Mouse (Mus musculus) MEL (cell line): ENCODE results near the gene Coro2b. TPM values are rescaled to one million over a fixed set of nuclear protein-coding genes. Genes with fewer than 3 reads are reported as not detected.

ENCODE experiments used
- DNase-seq: peaks from one replicate; pipeline ENCODE4 v3.0.0; 2011; ENCODE audit warnings: low read depth, low spot score
- H3K27ac ChIP-seq: 2 replicates; pipeline ENCODE4 v1.5.1; 2012; ENCODE audit warnings: low read depth, mild to moderate bottlenecking, control low read depth, low read length, moderate library complexity; ENCODE audit not compliant: control insufficient read depth
- H3K27me3 ChIP-seq, 2 experiments: fragments of 150-350 bp in 1 of 2; sonication (generic) in 1 of 2; 2 replicates each; pipeline ENCODE4 v1.6.1; 2012; ENCODE audit warnings: low read length in 2 of 2, mild to moderate bottlenecking in 2 of 2, improper control_type of control experiment in 1 of 2, moderate library complexity in 1 of 2; ENCODE audit not compliant: insufficient read depth in 2 of 2, control insufficient read depth in 1 of 2
- H3K36me3 ChIP-seq, 2 experiments: 2 replicates each; pipeline ENCODE4 v1.6.1; 2012 to 2014; ENCODE audit warnings: low read length in 2 of 2, improper control_type of control experiment in 1 of 2, inconsistent platforms in 1 of 2, mild to moderate bottlenecking in 1 of 2; ENCODE audit not compliant: insufficient read depth in 2 of 2, control insufficient read depth in 1 of 2
- H3K4me1 ChIP-seq, 2 experiments: fragments of 150-350 bp in 1 of 2; sonication (generic) in 1 of 2; 2 replicates each; pipeline ENCODE4 v1.6.1; 2012; ENCODE audit warnings: low read length in 2 of 2, improper control_type of control experiment in 1 of 2, mild to moderate bottlenecking in 1 of 2; ENCODE audit not compliant: insufficient read depth in 2 of 2, control insufficient read depth in 1 of 2
- H3K4me3 ChIP-seq, 2 experiments: fragments of 150-350 bp in 1 of 2; sonication (generic) in 1 of 2; 2 replicates each; pipeline ENCODE4 v1.5.1; 2012; ENCODE audit warnings: low read depth in 2 of 2, low read length in 2 of 2, mild to moderate bottlenecking in 2 of 2, moderate library complexity in 2 of 2, control low read depth in 1 of 2, improper control_type of control experiment in 1 of 2; ENCODE audit not compliant: control insufficient read depth in 1 of 2, insufficient read depth in 1 of 2
- H3K79me2 ChIP-seq: 2 replicates; pipeline ENCODE4 v1.6.1; 2012; ENCODE audit warnings: mild to moderate bottlenecking, low read length, moderate library complexity; ENCODE audit not compliant: control insufficient read depth, poor library complexity, insufficient read depth
- H3K9ac ChIP-seq: 2 replicates; pipeline ENCODE4 v1.6.1; 2012; ENCODE audit warnings: low read depth, mild to moderate bottlenecking, control low read depth, low read length, moderate library complexity; ENCODE audit not compliant: control insufficient read depth, poor library complexity, severe bottlenecking
- H3K9me3 ChIP-seq: fragments of 150-350 bp; sonication (generic); replicated peaks from 2 replicates; pipeline ENCODE4 v1.6.1; 2012; ENCODE audit warnings: mild to moderate bottlenecking, low read length, improper control_type of control experiment, moderate library complexity; ENCODE audit not compliant: insufficient read depth
- BHLHE40 ChIP-seq: IDR thresholded peaks from 2 replicates; pipeline ENCODE4 v1.6.1; 2012; ENCODE audit warnings: low read depth, mild to moderate bottlenecking, inconsistent platforms, low read length, improper control_type of control experiment, borderline replicate concordance
- CHD2 ChIP-seq: IDR thresholded peaks from 2 replicates; pipeline ENCODE4 v1.6.1; 2011; ENCODE audit warnings: low read length, improper control_type of control experiment
- CTCF ChIP-seq, 3 experiments: IDR thresholded peaks in 2 of 3; conservative IDR thresholded peaks in 1 of 3; 2 replicates each; pipeline ENCODE4 v1.5.1; 2011 to 2012; ENCODE audit warnings: low read length in 3 of 3, low read depth in 2 of 3, mild to moderate bottlenecking in 2 of 3, improper control_type of control experiment in 1 of 3, inconsistent platforms in 1 of 3, mixed read lengths in 1 of 3, moderate library complexity in 1 of 3; ENCODE audit not compliant: control insufficient read depth in 1 of 3, insufficient read depth in 1 of 3, poor library complexity in 1 of 3, severe bottlenecking in 1 of 3
- E2F4 ChIP-seq: IDR thresholded peaks from 2 replicates; pipeline ENCODE4 v1.6.1; 2011; ENCODE audit warnings: low read depth, low read length, improper control_type of control experiment, borderline replicate concordance
- GABPA ChIP-seq: IDR thresholded peaks from 2 replicates; pipeline ENCODE4 v1.6.1; 2012; ENCODE audit warnings: low read depth, mild to moderate bottlenecking, inconsistent platforms, low read length, improper control_type of control experiment, moderate library complexity
- GATA1 ChIP-seq: IDR thresholded peaks from 2 replicates; pipeline ENCODE4 v1.6.1; 2011; ENCODE audit warnings: low read depth, low read length, improper control_type of control experiment
- JUND ChIP-seq: IDR thresholded peaks from 2 replicates; pipeline ENCODE4 v1.6.1; 2011; ENCODE audit warnings: low read depth, mild to moderate bottlenecking, improper control_type of control experiment, low read length
- MAZ ChIP-seq: IDR thresholded peaks from 2 replicates; pipeline ENCODE4 v1.6.1; 2012; ENCODE audit warnings: low read depth, mild to moderate bottlenecking, inconsistent platforms, low read length, improper control_type of control experiment
- POLR2A ChIP-seq, 2 experiments: IDR thresholded peaks; 2 replicates each; pipeline ENCODE4 v1.6.1; 2011 to 2012; ENCODE audit warnings: low read length in 2 of 2, mild to moderate bottlenecking in 2 of 2, control low read depth in 1 of 2, improper control_type of control experiment in 1 of 2, low read depth in 1 of 2, moderate library complexity in 1 of 2; ENCODE audit not compliant: control insufficient read depth in 1 of 2, insufficient read depth in 1 of 2, poor library complexity in 1 of 2
- POLR2AphosphoS2 ChIP-seq: IDR thresholded peaks from 2 replicates; pipeline ENCODE4 v1.6.1; 2011; ENCODE audit warnings: low read length, improper control_type of control experiment
- POLR2AphosphoS5 ChIP-seq: IDR thresholded peaks from 2 replicates; pipeline ENCODE4 v1.6.1; 2012; ENCODE audit warnings: low read depth, borderline replicate concordance, mild to moderate bottlenecking, inconsistent platforms, low read length, moderate library complexity, mixed read lengths
- RAD21 ChIP-seq: IDR thresholded peaks from 2 replicates; pipeline ENCODE4 v1.6.1; 2011; ENCODE audit warnings: mild to moderate bottlenecking, low read depth, low read length, improper control_type of control experiment
- RCOR1 ChIP-seq: IDR thresholded peaks from 2 replicates; pipeline ENCODE4 v1.6.1; 2012; ENCODE audit warnings: low read depth, mild to moderate bottlenecking, inconsistent platforms, low read length, improper control_type of control experiment
- SIN3A ChIP-seq: IDR thresholded peaks from 2 replicates; pipeline ENCODE4 v1.6.1; 2012; ENCODE audit warnings: low read length, improper control_type of control experiment, inconsistent platforms
- SMC3 ChIP-seq: IDR thresholded peaks from 2 replicates; pipeline ENCODE4 v1.6.1; 2011; ENCODE audit warnings: low read depth, low read length, improper control_type of control experiment
- TBP ChIP-seq: IDR thresholded peaks from 2 replicates; pipeline ENCODE4 v1.8.0; 2011; ENCODE audit warnings: low read depth, low read length, improper control_type of control experiment
- UBTF ChIP-seq: IDR thresholded peaks from 2 replicates; pipeline ENCODE4 v1.6.1; 2012; ENCODE audit warnings: low read depth, mild to moderate bottlenecking, inconsistent platforms, low read length, improper control_type of control experiment, moderate library complexity, borderline replicate concordance; ENCODE audit not compliant: insufficient read depth
- USF1 ChIP-seq: IDR thresholded peaks from 2 replicates; pipeline ENCODE4 v1.6.1; 2014; ENCODE audit warnings: low read depth, mild to moderate bottlenecking, inconsistent platforms, low read length, improper control_type of control experiment, moderate library complexity
- ZC3H11A ChIP-seq: IDR thresholded peaks from 2 replicates; pipeline ENCODE4 v1.6.1; 2012; ENCODE audit warnings: low read depth, mild to moderate bottlenecking, inconsistent platforms, low read length, improper control_type of control experiment
- ZKSCAN1 ChIP-seq: IDR thresholded peaks from 2 replicates; pipeline ENCODE4 v1.6.1; 2012; ENCODE audit warnings: low read depth, mild to moderate bottlenecking, inconsistent platforms, low read length, improper control_type of control experiment, moderate library complexity
- ZMIZ1 ChIP-seq: IDR thresholded peaks from 2 replicates; pipeline ENCODE4 v1.6.1; 2012; ENCODE audit warnings: low read depth, mild to moderate bottlenecking, inconsistent platforms, low read length, improper control_type of control experiment, moderate library complexity
- ZNF384 ChIP-seq: IDR thresholded peaks from 2 replicates; pipeline ENCODE4 v1.6.1; 2012; ENCODE audit warnings: low read depth, mild to moderate bottlenecking, inconsistent platforms, low read length, improper control_type of control experiment
- polyA plus RNA-seq, 2 experiments: library from polyadenylated mRNA; stranded (reverse) in 1 of 2; unstranded in 1 of 2; fragments of >175 nt in 1 of 2; fragments of >200 nt in 1 of 2; gene quantifications; 2 replicates each; pipeline versions ENCODE4 v1.2.1 to v1.2.4; 2012; ENCODE audit warnings: low replicate concordance in 2 of 2, low read depth in 1 of 2; ENCODE audit not compliant: insufficient read length in 2 of 2, insufficient read depth in 1 of 2, missing spikeins in 1 of 2
- total RNA-seq: library from RNA; depleted of rRNA; stranded (reverse); fragments of 300-350 nt; gene quantifications from 2 replicates; pipeline ENCODE4 v1.2.3, GENCODE M21; 2012

Gene Coro2b
- total and polyA plus RNA-seq, 3 experiments: not detected

- H3K36me3 ChIP-seq: no peaks in the 10 kb centered on the region
- H3K4me1 ChIP-seq: no peaks in the 10 kb centered on the region
- no peaks in the 10 kb centered on the region for H3K9me3 ChIP-seq
- H3K27me3 ChIP-seq: peaks cover 0 to 7% of the 10 kb centered on the region in 2 experiments; a peak in 2 of 4 replicates
- H3K4me3 ChIP-seq: no peak overlapping the region
- no peak for DNase-seq
- TF ChIP-seq ZMIZ1: no peak
- TF ChIP-seq POLR2AphosphoS2: no peak
- TF ChIP-seq SMC3: no peak
- TF ChIP-seq ZKSCAN1: no peak
- TF ChIP-seq ZNF384: no peak
- TF ChIP-seq POLR2A (IDR thresholded peaks at IDR 0.05; ENCODE audit: control insufficient read depth in 1 of 2, insufficient read depth in 1 of 2, low read depth in 1 of 2, low read length in 2 of 2, poor library complexity in 1 of 2): no peak
- TF ChIP-seq POLR2AphosphoS5: no peak
- TF ChIP-seq UBTF: no peak
- TF ChIP-seq GATA1: no peak
- no peak for TF ChIP-seq SIN3A
- no peak for TF ChIP-seq CTCF (IDR thresholded peaks at IDR 0.05 in 2 of 3, conservative IDR thresholded peaks at IDR 0.05 in 1 of 3; ENCODE audit: control insufficient read depth in 1 of 3, insufficient read depth in 1 of 3, low read depth in 2 of 3, low read length in 3 of 3, poor library complexity in 1 of 3, severe bottlenecking in 1 of 3)
- no peak for TF ChIP-seq JUND
- TF ChIP-seq, all 39 proteins: peak for 0
- Histone ChIP-seq H3K9ac (no peak overlapping the region), H3K27ac (no peak overlapping the region), H3K79me2 (no peaks in the 10 kb centered on the region)
Observed at GRCm38 (mm10) chr9:62519787-62520503, 16.9 kb downstream of the Coro2b start.

- DNase-seq: no peak
- Histone ChIP-seq H3K9me3 (no peaks in the 10 kb centered on the region), H3K27ac (no peak overlapping the region), H3K4me1 (no peaks in the 10 kb centered on the region), H3K36me3 (no peaks in the 10 kb centered on the region), H3K27me3 (peaks cover 0 to 7% of the 10 kb centered on the region in 2 experiments; a peak in 2 of 4 replicates), H3K9ac (no peak overlapping the region), H3K79me2 (no peaks in the 10 kb centered on the region), H3K4me3 (no peak overlapping the region)
- TF ChIP-seq ZNF384 (no peak), RCOR1 (no peak), SIN3A (no peak), TBP (no peak), GABPA (no peak), RAD21 (no peak), JUND (no peak), SMC3 (no peak), E2F4 (no peak), ZKSCAN1 (no peak), CHD2 (no peak), MAZ (no peak), ZC3H11A (no peak), ZMIZ1 (no peak), USF1 (no peak), BHLHE40 (no peak), POLR2AphosphoS5 (no peak)
Observed at GRCm38 (mm10) chr9:62519334-62519733, 17.5 kb downstream of the Coro2b start.
